Mouse (Mus musculus) lung, embryonic 14.5 days (tissue): ENCODE measurements around the gene Upk3b. TPM values are rescaled to one million over a fixed set of nuclear protein-coding genes. Genes with fewer than 3 reads are reported as not detected.
A peak's percentile ranks its signal among the peaks of the same experiment; 100 is the strongest.

Source experiments
- ATAC-seq: fragments of 200-750 bp; cut with Nextera tagmentation; 2 replicates; pipeline ENCODE4 v1.8.0; 2017; ENCODE audit warnings: mild to moderate bottlenecking, moderate TSS enrichment, moderate library complexity; ENCODE audit not compliant: insufficient read depth
- DNase-seq: peaks from one replicate; pipeline ENCODE4 v3.0.0-alpha.2; 2015
- H3K27ac ChIP-seq: fragments of 300-500 bp; sonication (generic); 2 replicates; pipeline ENCODE4 v1.5.1; 2014; ENCODE audit warnings: low read depth, mild to moderate bottlenecking, moderate library complexity
- H3K27me3 ChIP-seq: fragments of 300-500 bp; sonication (generic); 2 replicates; pipeline ENCODE4 v1.6.1; 2014; ENCODE audit warnings: low read length, control low read depth; ENCODE audit not compliant: insufficient read depth
- H3K36me3 ChIP-seq: fragments of 300-500 bp; sonication (generic); 2 replicates; pipeline ENCODE4 v1.6.1; 2014; ENCODE audit warnings: control low read depth; ENCODE audit not compliant: insufficient read depth
- H3K4me1 ChIP-seq: fragments of 300-500 bp; sonication (generic); 2 replicates; pipeline ENCODE4 v1.6.1; 2014; ENCODE audit warnings: antibody characterized with exemption, control low read depth; ENCODE audit not compliant: insufficient read depth
- H3K4me2 ChIP-seq: fragments of 300-500 bp; sonication (generic); 2 replicates; pipeline ENCODE4 v1.6.1; 2014; ENCODE audit warnings: mild to moderate bottlenecking
- H3K4me3 ChIP-seq: fragments of 300-500 bp; sonication (generic); 2 replicates; pipeline ENCODE4 v1.5.1; 2014; ENCODE audit warnings: low read depth, low read length
- H3K9ac ChIP-seq: fragments of 300-500 bp; sonication (generic); 2 replicates; pipeline ENCODE4 v1.6.1; 2014
- H3K9me3 ChIP-seq: fragments of 300-500 bp; sonication (generic); 2 replicates; pipeline ENCODE4 v1.6.1; 2016; ENCODE audit warnings: low read depth, low read length, control low read depth
- CTCF ChIP-seq: IDR thresholded peaks from 2 replicates; pipeline ENCODE4 v1.5.1; 2016; ENCODE audit warnings: antibody characterized with exemption, low read depth
- WGBS: fragments of 180-500 bp; shearing (Covaris S2); extraction: QIAGEN DNeasy Blood & Tissue Kit; methylation state at CpG from one replicate; pipeline ENCODE4 v1.1.7; 2014; 5-methylcytosine and 5-hydroxymethylcytosine counted together
- polyA plus RNA-seq: library from polyadenylated mRNA; unstranded; fragments of >200 nt; fragmentation: Nextera tagmentation; extraction: Ambion mirVana; gene quantifications from 2 replicates; pipeline ENCODE4 v1.2.1, GENCODE M21; 2014

Upk3b gene
- polyA plus RNA-seq, 1 experiment from 2014 or later: 23.8 TPM

DNA sequence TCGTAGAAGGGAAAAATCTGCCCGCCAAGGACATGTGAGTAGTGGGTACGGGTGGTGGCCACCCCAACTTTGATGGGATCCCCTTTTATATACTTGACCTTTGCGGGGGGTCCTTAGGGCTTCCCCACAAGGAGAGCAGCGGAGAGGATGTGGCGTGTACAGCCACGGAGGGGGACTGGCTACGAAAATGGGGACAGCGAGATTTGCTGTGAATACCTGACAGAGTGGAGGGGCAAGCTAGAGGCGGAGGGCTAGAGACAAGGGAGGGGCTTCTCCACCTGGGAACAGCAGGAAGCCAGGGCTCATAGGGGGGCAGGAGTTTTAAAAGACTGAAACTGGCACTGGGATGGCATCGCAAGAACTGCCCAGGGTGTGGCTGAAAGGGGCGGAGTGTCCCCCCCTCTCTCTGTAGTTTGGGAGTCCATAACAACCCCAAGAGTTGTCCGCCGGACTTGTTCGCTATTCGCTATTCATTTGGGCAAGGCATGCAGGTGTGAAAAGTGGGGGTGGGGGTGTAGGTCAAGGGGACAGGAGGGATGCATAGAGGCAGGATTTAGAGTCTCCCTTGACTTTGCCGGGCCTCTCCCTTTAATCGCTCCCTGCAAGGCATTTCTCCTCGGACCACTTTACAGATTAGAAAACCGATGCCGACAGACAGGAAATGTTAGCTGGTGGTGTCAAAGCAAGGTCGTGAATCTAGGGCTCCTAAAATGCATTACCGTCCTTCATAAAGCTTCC, 46.0 kb downstream of the Upk3b start:
- peak; percentile 29; the same call in 1 of the 2 replicates for ATAC-seq
- Histone ChIP-seq H3K9me3 (no peaks in the 10 kb centered on the region), H3K9ac (peak overlapping the region; percentile 49), H3K27ac (no peak overlapping the region), H3K27me3 (peaks cover 18% of the 10 kb centered on the region), H3K4me3 (peak overlapping the region; percentile 55), H3K36me3 (no peaks in the 10 kb centered on the region), H3K4me1 (peaks cover 5% of the 10 kb centered on the region), H3K4me2 (peak overlapping the region; percentile 97)
- no peak for DNase-seq
- 2% methylated on average over 23 of the region's 23 CpGs for WGBS
- no peak for TF ChIP-seq CTCF

DNA sequence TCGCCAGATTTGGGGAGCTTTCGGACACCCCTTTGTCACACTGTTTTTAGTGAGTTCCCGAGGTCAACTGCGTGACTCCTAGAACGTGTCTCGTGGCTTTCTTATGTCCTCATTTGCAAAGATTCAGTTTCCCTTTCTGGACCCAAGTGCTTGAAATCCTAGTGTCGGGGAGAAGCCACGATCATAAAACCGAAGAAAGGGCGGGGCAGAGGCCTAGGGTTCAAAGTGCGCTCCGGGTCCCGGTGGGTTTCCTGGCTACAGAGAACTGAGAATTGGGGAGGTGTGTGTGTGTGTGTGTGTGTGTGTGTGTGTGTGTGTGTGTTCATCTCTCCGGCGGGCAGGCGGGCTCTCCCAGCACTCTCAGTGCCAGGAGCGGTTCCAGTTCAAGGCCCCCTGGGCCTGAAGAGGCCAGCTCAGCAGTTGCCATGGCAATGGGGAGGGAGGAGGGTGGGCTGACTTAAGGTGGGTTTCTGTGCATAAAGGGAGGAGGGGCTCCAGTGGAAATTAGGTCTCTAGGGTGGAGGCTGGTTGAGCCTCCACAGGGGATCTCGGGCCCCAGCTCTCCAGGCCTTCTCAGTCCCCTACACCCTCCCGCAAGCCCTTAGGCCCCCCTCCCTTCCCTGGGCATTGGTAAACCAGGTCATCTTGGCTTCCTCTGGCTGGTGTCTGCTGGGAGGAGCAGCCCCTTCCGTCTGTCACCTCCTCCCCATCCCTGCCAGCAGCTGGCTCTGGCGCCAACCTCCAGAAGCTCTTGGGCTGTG, 46.8 kb downstream of the Upk3b start:
- H3K27me3 ChIP-seq: peaks cover 18% of the 10 kb centered on the region
- H3K4me2 ChIP-seq: peak overlapping the region; percentile 97
- H3K4me1 ChIP-seq: peaks cover 5% of the 10 kb centered on the region
- ATAC-seq (no peak), DNase-seq (peak; percentile 15)
- H3K27ac ChIP-seq: no peak overlapping the region
- no peaks in the 10 kb centered on the region for H3K9me3 ChIP-seq
- WGBS: 20% methylated on average over 21 of the region's 21 CpGs
- H3K9ac ChIP-seq: no peak overlapping the region
- TF ChIP-seq CTCF: no peak
- no peaks in the 10 kb centered on the region for H3K36me3 ChIP-seq
- H3K4me3 ChIP-seq: peak overlapping the region; percentile 55; the same call in 1 of the 2 replicates

GRCm38 (mm10) chr5:136086290-136086689, 48.0 kb downstream of the Upk3b start:
- ATAC-seq (no peak), DNase-seq (no peak)
- peaks cover 18% of the 10 kb centered on the region for H3K27me3 ChIP-seq
- WGBS: 87% methylated on average over 8 of the region's 8 CpGs
- peaks cover 5% of the 10 kb centered on the region for H3K4me1 ChIP-seq
- no peaks in the 10 kb centered on the region for H3K9me3 ChIP-seq
- no peak overlapping the region for H3K4me2 ChIP-seq
- no peaks in the 10 kb centered on the region for H3K36me3 ChIP-seq
- no peak overlapping the region for H3K4me3 ChIP-seq
- no peak for TF ChIP-seq CTCF
- H3K27ac ChIP-seq: no peak overlapping the region
- H3K9ac ChIP-seq: no peak overlapping the region

DNA sequence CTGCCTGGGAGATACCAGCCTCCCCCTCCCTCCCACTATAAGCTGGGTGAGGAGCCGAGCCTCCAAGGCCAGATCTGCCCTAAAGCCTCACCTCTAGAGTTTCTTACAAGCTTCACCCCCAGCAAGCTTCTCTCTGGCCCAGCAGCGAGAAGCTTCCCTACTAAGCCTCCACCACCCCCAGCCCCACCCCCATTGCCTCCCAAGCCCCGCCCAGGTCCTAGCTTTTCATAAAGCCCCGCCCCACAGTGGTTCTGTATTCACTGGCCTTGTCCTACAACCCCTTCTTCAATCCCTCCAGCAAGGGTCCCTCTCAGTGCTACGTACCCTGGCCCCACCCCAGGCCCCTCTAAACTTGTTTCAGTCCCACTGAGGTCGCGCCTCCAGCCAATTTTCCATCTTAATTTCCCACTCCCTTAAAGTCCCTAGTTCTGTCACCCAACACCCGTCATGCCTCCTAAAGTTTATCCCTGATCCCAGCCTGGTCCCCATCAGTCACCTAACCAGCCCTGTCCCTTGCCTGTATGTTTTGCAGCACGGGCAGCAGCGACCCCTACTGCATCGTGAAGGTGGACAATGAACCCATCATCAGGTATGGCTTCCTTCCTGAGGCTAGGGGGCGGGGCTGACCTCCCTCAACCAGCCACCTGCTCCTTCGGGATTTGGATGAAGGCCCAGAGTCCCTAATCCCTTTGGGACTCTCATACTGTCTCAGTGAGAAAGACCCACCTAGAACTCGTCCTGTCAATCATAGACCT, 50.7 kb downstream of the Upk3b start:
- Histone ChIP-seq H3K4me1 (peaks cover 4% of the 10 kb centered on the region), H3K4me2 (no peak overlapping the region), H3K9me3 (no peaks in the 10 kb centered on the region), H3K9ac (no peak overlapping the region), H3K27ac (no peak overlapping the region), H3K36me3 (no peaks in the 10 kb centered on the region), H3K4me3 (no peak overlapping the region), H3K27me3 (peaks cover 16% of the 10 kb centered on the region)
- ATAC-seq (no peak), DNase-seq (peak; percentile 7)
- 11% methylated on average over 14 of the region's 14 CpGs for WGBS
- peak; percentile 20; the same call in 1 of the 2 replicates for TF ChIP-seq CTCF

- Histone ChIP-seq H3K4me3 (no peak overlapping the region), H3K36me3 (no peaks in the 10 kb centered on the region), H3K9me3 (no peaks in the 10 kb centered on the region), H3K27ac (no peak overlapping the region), H3K4me1 (no peaks in the 10 kb centered on the region), H3K9ac (no peak overlapping the region), H3K4me2 (no peak overlapping the region), H3K27me3 (no peaks in the 10 kb centered on the region)
- no peak for DNase-seq
- TF ChIP-seq CTCF: no peak
- ATAC-seq: no peak
- 55% methylated on average over 5 of the region's 5 CpGs for WGBS
Observed at GRCm38 (mm10) chr5:136091927-136092326, 53.6 kb downstream of the Upk3b start.

GRCm38 (mm10) chr5:136094249-136095010, 56.1 kb downstream of the Upk3b start:
- no peak for ATAC-seq

More at GRCm38 (mm10) chr5:136094249-136095010, 56.1 kb downstream of the Upk3b start:
- Histone ChIP-seq H3K4me1 (no peaks in the 10 kb centered on the region), H3K27ac (no peak overlapping the region), H3K36me3 (no peaks in the 10 kb centered on the region), H3K9ac (no peak overlapping the region), H3K9me3 (no peaks in the 10 kb centered on the region), H3K4me2 (no peak overlapping the region), H3K27me3 (no peaks in the 10 kb centered on the region), H3K4me3 (no peak overlapping the region)
- TF ChIP-seq CTCF: no peak
- 64% methylated on average over 8 of the region's 8 CpGs for WGBS
- no peak for DNase-seq
